Mouse (Mus musculus) CH12.LX (cell line): ENCODE measurements at regions not wholly inside any gene's neighbourhood (a gene's known extent, or its start where the extent isn't known, plus 50 kb on each side); places are given as distances from the start of the nearest gene placed in this dataset.

Experiments used
- DNase-seq: peaks from one replicate; pipeline ENCODE4 v3.0.0-alpha.2; 2013; ENCODE audit errors: extremely low read depth
- H3K27ac ChIP-seq: 2 replicates; pipeline ENCODE4 v1.5.1; 2012; ENCODE audit warnings: low read depth, mild to moderate bottlenecking, control low read depth, moderate library complexity; ENCODE audit not compliant: insufficient read depth
- H3K27me3 ChIP-seq: replicated peaks from 2 replicates; pipeline ENCODE3; 2012; ENCODE audit warnings: inconsistent platforms
- H3K36me3 ChIP-seq, 2 experiments: replicated peaks in 1 of 2; 2 replicates each; pipeline versions ENCODE3 to v1.6.1; 2012; ENCODE audit warnings: inconsistent platforms in 1 of 2, low read length in 1 of 2, mild to moderate bottlenecking in 1 of 2, mixed read lengths in 1 of 2, moderate library complexity in 1 of 2; ENCODE audit not compliant: control insufficient read depth in 1 of 2, insufficient read depth in 1 of 2
- H3K4me1 ChIP-seq, 2 experiments: 2 replicates each; pipeline ENCODE4 v1.6.1; 2012; ENCODE audit warnings: inconsistent platforms in 1 of 2, moderate library complexity in 1 of 2; ENCODE audit not compliant: insufficient read depth in 2 of 2, control insufficient read depth in 1 of 2
- H3K4me2 ChIP-seq: 2 replicates; pipeline ENCODE4 v1.6.1; 2012; ENCODE audit warnings: low read depth, mild to moderate bottlenecking, control low read depth; ENCODE audit not compliant: poor library complexity, insufficient read depth, severe bottlenecking
- H3K4me3 ChIP-seq, 3 experiments: fragments of 150-350 bp in 1 of 3; sonication (generic) in 1 of 3; replicated peaks in 1 of 3; 2 replicates each; pipeline versions ENCODE3 to v1.5.1; 2011 to 2012; ENCODE audit warnings: low read depth in 2 of 3, low read length in 2 of 3, mild to moderate bottlenecking in 2 of 3, moderate library complexity in 2 of 3, control low read depth in 1 of 3, improper control_type of control experiment in 1 of 3, inconsistent platforms in 1 of 3, mixed read lengths in 1 of 3; ENCODE audit not compliant: poor library complexity in 1 of 3
- H3K79me2 ChIP-seq: replicated peaks from 2 replicates; pipeline ENCODE4 v1.6.1; 2012; ENCODE audit warnings: mild to moderate bottlenecking, moderate library complexity; ENCODE audit not compliant: control insufficient read depth, poor library complexity, insufficient read depth, severe bottlenecking; ENCODE audit errors: extremely low read depth
- H3K9ac ChIP-seq: 2 replicates; pipeline ENCODE4 v1.6.1; 2012; ENCODE audit warnings: low read depth, mild to moderate bottlenecking, control low read depth, moderate library complexity; ENCODE audit not compliant: insufficient read depth
- H3K9me3 ChIP-seq: replicated peaks from 2 replicates; pipeline ENCODE3; 2012; ENCODE audit warnings: low read length, inconsistent platforms, mixed read lengths
- BHLHE40 ChIP-seq: IDR thresholded peaks from 2 replicates; pipeline ENCODE4 v1.6.1; 2011; ENCODE audit warnings: mild to moderate bottlenecking, low read depth, low read length, improper control_type of control experiment
- CHD1 ChIP-seq: IDR thresholded peaks from 2 replicates; pipeline ENCODE4 v1.6.1; 2012; ENCODE audit warnings: low read depth, low read length, improper control_type of control experiment, inconsistent platforms
- CHD2 ChIP-seq: IDR thresholded peaks from 2 replicates; pipeline ENCODE4 v1.6.1; 2011; ENCODE audit warnings: low read length, improper control_type of control experiment
- CTCF ChIP-seq, 2 experiments: IDR thresholded peaks in 1 of 2; conservative IDR thresholded peaks in 1 of 2; 2 replicates each; pipeline ENCODE4 v1.5.1; 2011 to 2012; ENCODE audit warnings: low read depth in 2 of 2, low read length in 2 of 2, improper control_type of control experiment in 1 of 2, inconsistent platforms in 1 of 2, mild to moderate bottlenecking in 1 of 2, moderate library complexity in 1 of 2
- E2F4 ChIP-seq: IDR thresholded peaks from 2 replicates; pipeline ENCODE4 v1.6.1; 2011; ENCODE audit warnings: low read depth, low read length, improper control_type of control experiment; ENCODE audit not compliant: insufficient replicate concordance
- EP300 ChIP-seq: IDR thresholded peaks from 2 replicates; pipeline ENCODE4 v1.6.1; 2011; ENCODE audit warnings: low read length, improper control_type of control experiment
- ETS1 ChIP-seq: conservative IDR thresholded peaks from 2 replicates; pipeline ENCODE4 v1.6.1; 2012; ENCODE audit warnings: low read depth, mild to moderate bottlenecking, inconsistent platforms, low read length, improper control_type of control experiment, moderate library complexity
- HCFC1 ChIP-seq: IDR thresholded peaks from 2 replicates; pipeline ENCODE4 v1.6.1; 2012; ENCODE audit warnings: low read depth, mild to moderate bottlenecking, inconsistent platforms, low read length, improper control_type of control experiment
- MAFK ChIP-seq: IDR thresholded peaks from 2 replicates; pipeline ENCODE4 v1.6.1; 2011; ENCODE audit warnings: low read length, improper control_type of control experiment; ENCODE audit not compliant: insufficient replicate concordance
- MAX ChIP-seq: IDR thresholded peaks from 2 replicates; pipeline ENCODE4 v1.6.1; 2011; ENCODE audit warnings: low read length, improper control_type of control experiment
- MAZ ChIP-seq: IDR thresholded peaks from 2 replicates; pipeline ENCODE4 v1.6.1; 2012; ENCODE audit warnings: low read depth, mild to moderate bottlenecking, inconsistent platforms, low read length, improper control_type of control experiment, moderate library complexity
- MYC ChIP-seq: IDR thresholded peaks from 2 replicates; pipeline ENCODE4 v1.6.1; 2011; ENCODE audit warnings: low read depth, mild to moderate bottlenecking, improper control_type of control experiment, low read length
- NELFE ChIP-seq: IDR thresholded peaks from 2 replicates; pipeline ENCODE4 v1.6.1; 2011; ENCODE audit warnings: low read depth, low read length, improper control_type of control experiment
- NRF1 ChIP-seq: IDR thresholded peaks from 2 replicates; pipeline ENCODE4 v1.6.1; 2014; ENCODE audit warnings: low read depth, mild to moderate bottlenecking, inconsistent platforms, low read length, improper control_type of control experiment, moderate library complexity
- POLR2A ChIP-seq: IDR thresholded peaks from 2 replicates; pipeline ENCODE4 v1.6.1; 2011; ENCODE audit warnings: low read depth, mild to moderate bottlenecking, improper control_type of control experiment, low read length
- POLR2AphosphoS2 ChIP-seq: IDR thresholded peaks from 2 replicates; pipeline ENCODE4 v1.6.1; 2011; ENCODE audit warnings: low read depth, low read length, improper control_type of control experiment
- RCOR1 ChIP-seq: conservative IDR thresholded peaks from 2 replicates; pipeline ENCODE4 v1.6.1; 2012; ENCODE audit warnings: low read depth, mild to moderate bottlenecking, inconsistent platforms, low read length, improper control_type of control experiment
- SIN3A ChIP-seq: IDR thresholded peaks from 2 replicates; pipeline ENCODE4 v1.6.1; 2012; ENCODE audit warnings: low read length, improper control_type of control experiment, inconsistent platforms
- SMC3 ChIP-seq: IDR thresholded peaks from 2 replicates; pipeline ENCODE4 v1.6.1; 2011; ENCODE audit warnings: low read depth, low read length, improper control_type of control experiment
- TCF12 ChIP-seq: IDR thresholded peaks from 2 replicates; pipeline ENCODE4 v1.6.1; 2014; ENCODE audit warnings: low read depth, mild to moderate bottlenecking, inconsistent platforms, low read length, improper control_type of control experiment
- UBTF ChIP-seq: IDR thresholded peaks from 2 replicates; pipeline ENCODE4 v1.6.1; 2012; ENCODE audit warnings: low read depth, mild to moderate bottlenecking, inconsistent platforms, low read length, improper control_type of control experiment, moderate library complexity
- USF2 ChIP-seq: conservative IDR thresholded peaks from 2 replicates; pipeline ENCODE4 v1.6.1; 2011; ENCODE audit warnings: low read depth, low read length, improper control_type of control experiment
- ZC3H11A ChIP-seq: IDR thresholded peaks from 2 replicates; pipeline ENCODE4 v1.6.1; 2012; ENCODE audit warnings: low read depth, mild to moderate bottlenecking, inconsistent platforms, low read length, improper control_type of control experiment
- ZKSCAN1 ChIP-seq: IDR thresholded peaks from 2 replicates; pipeline ENCODE4 v1.6.1; 2012; ENCODE audit warnings: low read depth, inconsistent platforms, low read length, improper control_type of control experiment, borderline replicate concordance
- ZMIZ1 ChIP-seq: IDR thresholded peaks from 2 replicates; pipeline ENCODE4 v1.6.1; 2012; ENCODE audit warnings: low read depth, mild to moderate bottlenecking, inconsistent platforms, low read length, improper control_type of control experiment
- ZNF384 ChIP-seq: IDR thresholded peaks from 2 replicates; pipeline ENCODE4 v1.6.1; 2012; ENCODE audit warnings: low read depth, low read length, improper control_type of control experiment, inconsistent platforms
- dilution Hi-C: fragments of 300-500 bp; cut with MboI; formaldehyde crosslinking; loops from 2 replicates; pipeline ENCODE4 v1.14.3; 2020; ENCODE audit warnings: low sequenced_read_pairs; ENCODE audit not compliant: extremely low pct_unique_long_range_greater_than_20kb, extremely low pct_ligation_motif_present
- in situ Hi-C: fragments of 300-500 bp; cut with MboI; formaldehyde crosslinking; loops from 3 replicates; pipeline ENCODE4 v1.14.3; 2019; ENCODE audit warnings: low sequenced_read_pairs, low pct_ligation_motif_present, low pct_unique_long_range_greater_than_20kb, mixed read lengths

- H3K79me2 ChIP-seq, result no peaks in the 10 kb centered on the region
- in situ Hi-C loops, result no loop called here
- H3K27me3 ChIP-seq, result peaks cover 25% of the 10 kb centered on the region
- dilution Hi-C loops, result no loop called here
- no peaks in the 10 kb centered on the region for H3K9me3 ChIP-seq
- no peak overlapping the region for H3K9ac ChIP-seq
- H3K4me3 ChIP-seq, result no peak overlapping the region
- H3K36me3 ChIP-seq, result no peaks in the 10 kb centered on the region
- no peak overlapping the region for H3K27ac ChIP-seq
- no peaks in the 10 kb centered on the region for H3K4me1 ChIP-seq
- DNase-seq, result no peak
- no peak overlapping the region for H3K4me2 ChIP-seq
- no peak for TF ChIP-seq ETS1
- no peak for TF ChIP-seq SMC3
- no peak for TF ChIP-seq CHD2
- TF ChIP-seq SIN3A, result no peak
- TF ChIP-seq MAZ, result no peak
- TF ChIP-seq NELFE, result no peak
- TF ChIP-seq CTCF (conservative IDR thresholded peaks at IDR 0.05 in 1 of 2, IDR thresholded peaks at IDR 0.05 in 1 of 2; ENCODE audit: low read depth in 2 of 2, low read length in 2 of 2), result no peak
- no peak for TF ChIP-seq UBTF
- TF ChIP-seq MAX, result no peak
- no peak for TF ChIP-seq BHLHE40
- TF ChIP-seq E2F4, result no peak
- TF ChIP-seq ZC3H11A, result no peak
- no peak for TF ChIP-seq RCOR1
- no peak for TF ChIP-seq ZNF384
- TF ChIP-seq USF2, result no peak
- TF ChIP-seq HCFC1, result no peak
- TF ChIP-seq TCF12, result no peak
These were observed 164.2 kb upstream of the Lpp start for GRCm38 (mm10) chr16:24229002-24229607.

- Histone ChIP-seq H3K36me3 (no peaks in the 10 kb centered on the region), H3K9me3 (no peaks in the 10 kb centered on the region)
- TF ChIP-seq ETS1 (no peak), ZMIZ1 (no peak), SMC3 (no peak), NRF1 (no peak), POLR2A (no peak), TCF12 (no peak), ZNF384 (no peak), E2F4 (no peak), SIN3A (no peak), MYC (no peak), ZKSCAN1 (no peak), POLR2AphosphoS2 (no peak), CHD1 (no peak), EP300 (no peak), MAFK (no peak), RCOR1 (no peak)
- TF ChIP-seq, all 38 proteins: peak for 0
- in situ Hi-C loops, result no loop called here
- Histone ChIP-seq H3K79me2 (no peaks in the 10 kb centered on the region), H3K4me1 (no peaks in the 10 kb centered on the region), H3K4me2 (no peak overlapping the region), H3K27ac (no peak overlapping the region), H3K9ac (no peak overlapping the region), H3K27me3 (peaks cover 34% of the 10 kb centered on the region), H3K4me3 (no peak overlapping the region)
- DNase-seq, result no peak
- dilution Hi-C loops, result no loop called here
These were observed 167.4 kb upstream of the Lpp start for GRCm38 (mm10) chr16:24225897-24226296.
